Mouse (Mus musculus) macrophage (primary cell): ENCODE measurements around the gene Gm21708. TPM values are rescaled to one million over a fixed set of nuclear protein-coding genes. Genes with fewer than 3 reads are reported as not detected.
"Not testable (repeated sequence)": the region's sequence is repeated elsewhere in the genome, so short reads cannot be mapped to it uniquely, and the experiment has no call there.

Experiments used
- H3K27ac ChIP-seq: fragments of 350-480 bp; formaldehyde crosslinking; 2 replicates; pipeline ENCODE4 v1.9.0; 2021
- H3K36me3 ChIP-seq: fragments of 350-480 bp; formaldehyde crosslinking; 2 replicates; pipeline ENCODE4 v1.9.0; 2021; ENCODE audit errors: inconsistent target
- H3K4me3 ChIP-seq: fragments of 350-480 bp; formaldehyde crosslinking; 2 replicates; pipeline ENCODE4 v1.9.0; 2021; ENCODE audit errors: inconsistent target
- H3K79me2 ChIP-seq: fragments of 350-480 bp; formaldehyde crosslinking; 2 replicates; pipeline ENCODE4 v1.9.0; 2021; ENCODE audit errors: inconsistent target
- WGBS: methylation state at CpG from one replicate; pipeline ENCODE4 v1.1.7; 2026; ENCODE audit warnings: inconsistent platforms; ENCODE audit not compliant: missing documents; 5-methylcytosine and 5-hydroxymethylcytosine counted together
- polyA plus RNA-seq: library from polyadenylated mRNA; stranded (reverse); fragments of 250-400 nt; gene quantifications from 3 replicates; pipeline ENCODE4 v1.2.4, GENCODE M21; 2018; ENCODE audit warnings: inconsistent platforms
- total RNA-seq, 78 experiments: library from RNA; depleted of rRNA; stranded (reverse); fragments of 250-400 nt; gene quantifications; 1 replicate in 9 of 78; 2 replicates in 24 of 78; 3 replicates in 43 of 78; 4 replicates in 2 of 78; pipeline ENCODE4 v1.2.4; 2018; ENCODE audit warnings: inconsistent platforms in 56 of 78

Gene Gm21708
- total RNA-seq (2018; cell fraction: chromatin; rRNA removed): not detected
- not detected for total RNA-seq (2018; cell fraction: cytosol; rRNA removed)
- total RNA-seq (2018; cell fraction: nucleus; rRNA removed): not detected
- not detected in 3 replicates for polyA plus RNA-seq

- not testable (repeated sequence) for H3K27ac ChIP-seq, H3K4me3 ChIP-seq, H3K36me3 ChIP-seq, H3K79me2 ChIP-seq
- no CpG with 5 or more reads among the region's 9 CpGs for WGBS
These were observed at the start of gene Gm21708, which contains the start of gene Gm21704 for GRCm38 (mm10) chrY:3410067-3410466. Gene Gm21708, minus strand, starts transcription at chrY:3410167. Gene Gm21704, minus strand, starts transcription at chrY:3410167.

Other genes with a start within 250 kb of the Gm21708 start
- gene Gm21677, start 103.7 kb downstream of the Gm21708 start, polyA plus RNA-seq: not detected in 3 replicates
- gene Gm21693, start 64.8 kb downstream of the Gm21708 start, polyA plus RNA-seq: not detected in 3 replicates
- not detected in 3 replicates for gene Gm21704, start within 50 bp of the Gm21708 start, polyA plus RNA-seq